Mouse (Mus musculus) T-helper 17 cell (primary cell): ENCODE results near the gene Lysmd4.

Experiments
- in situ Hi-C, 2 experiments: fragments of 300-600 bp; cut with MboI, MseI; formaldehyde crosslinking; loops; 1 replicate in 1 of 2; 2 replicates in 1 of 2; pipeline ENCODE4 v1.15.1; 2025; ENCODE audit warnings: high pct_unique_total_duplicates in 2 of 2

Lysmd4 gene

GRCm38 (mm10) chr7:67310151-67310550 is 87.8 kb downstream of the Lysmd4 start:
- in situ Hi-C loops, result no loop called here

GRCm38 (mm10) chr7:67313200-67313599 is 90.9 kb downstream of the Lysmd4 start:
- in situ Hi-C loops, result no loop called here

- in situ Hi-C loops, result no loop called here
Observed at GRCm38 (mm10) chr7:67318697-67319096, 96.4 kb downstream of the Lysmd4 start.

GRCm38 (mm10) chr7:67320359-67320758 is 98.0 kb downstream of the Lysmd4 start:
- in situ Hi-C loops, result no loop called here

- in situ Hi-C loops, result loop anchor here in 1 of 2 experiments (5.0 kb wide), 1 partner anchor 290 kb away; no protein-coding TSS in a partner anchor
Observed at GRCm38 (mm10) chr7:67342067-67342625, 119.8 kb downstream of the Lysmd4 start.

- in situ Hi-C loops, result loop anchor here in 1 of 2 experiments (5.0 kb wide), 1 partner anchor 288 kb away; no protein-coding TSS in a partner anchor
Observed at GRCm38 (mm10) chr7:67344443-67344842, 122.1 kb downstream of the Lysmd4 start.

- in situ Hi-C loops, result loop anchor here (10.0 to 25.0 kb wide), 3 partner anchors 108 to 538 kb away; no protein-coding TSS in a partner anchor
Observed at GRCm38 (mm10) chr7:67352989-67353388, 130.6 kb downstream of the Lysmd4 start.

GRCm38 (mm10) chr7:67353667-67354066 is 131.3 kb downstream of the Lysmd4 start:
- in situ Hi-C loops, result loop anchor here (10.0 to 25.0 kb wide), 3 partner anchors 109 to 539 kb away; no protein-coding TSS in a partner anchor

- in situ Hi-C loops, result loop anchor here (10.0 to 25.0 kb wide), 3 partner anchors 111 to 541 kb away; no protein-coding TSS in a partner anchor
Observed at GRCm38 (mm10) chr7:67355870-67356269, 133.5 kb downstream of the Lysmd4 start.
